Mouse (Mus musculus) heart, adult 2 months (tissue): Measurements from ENCODE around the gene Mrap. TPM values are rescaled to one million over a fixed set of nuclear protein-coding genes. Genes with fewer than 3 reads are reported as not detected.

Experiments
- DNase-seq, 2 experiments: peaks; one replicate each; pipeline ENCODE4 v3.0.0; 2021
- H3K27ac ChIP-seq: fragments of 200-600 bp; 2 replicates; pipeline ENCODE4 v1.8.1; 2022
- H3K27me3 ChIP-seq: fragments of 200-500 bp; 2 replicates; pipeline ENCODE4 v1.6.1; 2012; ENCODE audit warnings: mild to moderate bottlenecking, low read length, inconsistent platforms, mixed read lengths; ENCODE audit not compliant: control insufficient read depth, insufficient read depth
- H3K36me3 ChIP-seq: fragments of 200-500 bp; 2 replicates; pipeline ENCODE4 v1.6.1; 2012; ENCODE audit warnings: low read length, inconsistent platforms; ENCODE audit not compliant: control insufficient read depth, insufficient read depth
- H3K4me1 ChIP-seq: fragments of 200-500 bp; 2 replicates; pipeline ENCODE4 v1.6.1; 2011; ENCODE audit warnings: low read length; ENCODE audit not compliant: control insufficient read depth, insufficient read depth
- H3K4me3 ChIP-seq: fragments of 200-600 bp; 2 replicates; pipeline ENCODE4 v1.8.1; 2022
- H3K79me2 ChIP-seq: fragments of 200-500 bp; replicated peaks from 2 replicates; pipeline ENCODE4 v1.6.1; 2012; ENCODE audit warnings: mild to moderate bottlenecking, inconsistent platforms, low read length, moderate library complexity, mixed read lengths; ENCODE audit not compliant: control insufficient read depth, insufficient read depth
- H3K9ac ChIP-seq: fragments of 200-500 bp; 2 replicates; pipeline ENCODE4 v1.6.1; 2012; ENCODE audit warnings: low read depth, mild to moderate bottlenecking, control low read depth, inconsistent platforms, low read length, mixed read lengths
- CTCF ChIP-seq: fragments of 200-600 bp; IDR thresholded peaks from 2 replicates; pipeline ENCODE4 v1.8.1; 2022; ENCODE audit warnings: antibody characterized with exemption, mild to moderate bottlenecking, moderate library complexity
- EP300 ChIP-seq: fragments of 200-500 bp; IDR thresholded peaks from 2 replicates; pipeline ENCODE4 v1.6.1; 2011; ENCODE audit warnings: low read depth, low read length, control low read depth; ENCODE audit not compliant: insufficient read depth
- POLR2A ChIP-seq: fragments of 200-500 bp; IDR thresholded peaks from 2 replicates; pipeline ENCODE4 v1.6.1; 2011; ENCODE audit warnings: mild to moderate bottlenecking, low read depth, low read length, control low read depth; ENCODE audit not compliant: insufficient read depth
- WGBS: fragments of 180-500 bp; shearing (Covaris S2); methylation state at CpG from one replicate; pipeline ENCODE4 v1.1.7; 2018; 5-methylcytosine and 5-hydroxymethylcytosine counted together
- intact Hi-C: fragments of 180-260 bp; cut with DNase I; formaldehyde crosslinking; loops from one replicate; pipeline ENCODE4 v1.15.1; 2025
- polyA plus RNA-seq: library from polyadenylated mRNA; depleted of rRNA; stranded (reverse); fragments of >200 nt; gene quantifications from 2 replicates; pipeline ENCODE4 v1.2.3, GENCODE M21; 2012
- total RNA-seq, 2 experiments: library from RNA; stranded (reverse); gene quantifications; 2 replicates each; pipeline ENCODE4 v1.2.3; 2021

Gene Mrap
- total and polyA plus RNA-seq, 3 experiments: 15.7 to 47.6 (median 17.5) TPM

DNA sequence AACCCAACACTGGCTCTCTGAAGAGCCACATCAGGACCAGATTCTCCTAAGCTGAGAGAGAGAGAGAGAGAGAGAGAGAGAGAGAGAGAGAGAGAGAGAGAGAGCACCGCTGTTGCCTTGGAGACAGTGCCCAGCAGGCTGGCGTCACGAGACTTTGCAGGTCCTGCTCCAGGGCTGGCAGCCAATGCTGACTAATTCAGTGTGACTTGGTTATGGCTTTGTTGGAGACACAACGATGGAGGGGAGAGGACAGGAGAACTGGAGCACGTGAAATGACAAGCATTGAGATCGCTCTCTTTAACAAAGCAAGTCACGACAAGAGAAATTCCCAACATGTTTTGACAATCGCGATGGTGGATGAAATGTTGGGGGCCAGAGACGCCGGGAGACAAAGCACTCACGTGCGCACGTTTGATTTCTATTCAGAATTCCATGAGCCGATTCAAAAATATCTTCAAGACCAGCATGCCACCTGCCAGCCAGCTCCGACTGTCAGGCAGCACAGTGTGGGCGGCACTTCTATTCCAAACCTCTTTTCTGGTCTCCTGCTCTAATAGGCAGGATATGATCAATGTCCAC lies 28.2 kb upstream of the Mrap start:
- intact Hi-C loops: loop anchor here (5.0 kb wide), 3 partner anchors 87 to 867 kb away; no protein-coding TSS in a partner anchor
- peaks cover 4% of the 10 kb centered on the region for H3K4me1 ChIP-seq
- no peak overlapping the region for H3K4me3 ChIP-seq
- H3K9ac ChIP-seq: no peak overlapping the region
- H3K36me3 ChIP-seq: no peaks in the 10 kb centered on the region
- DNase-seq: peak; percentile 56 to 76
- TF ChIP-seq POLR2A: no peak
- TF ChIP-seq CTCF: no peak
- no peak for TF ChIP-seq EP300
- H3K27ac ChIP-seq: peak overlapping the region; percentile 53
- 38% methylated on average over 17 of the region's 17 CpGs for WGBS
- H3K79me2 ChIP-seq: no peaks in the 10 kb centered on the region
- no peaks in the 10 kb centered on the region for H3K27me3 ChIP-seq

GRCm38 (mm10) chr16:90710313-90710712 lies 27.7 kb upstream of the Mrap start:
- H3K79me2 ChIP-seq: no peaks in the 10 kb centered on the region
- no peaks in the 10 kb centered on the region for H3K36me3 ChIP-seq
- 63% methylated on average over 12 of the region's 12 CpGs for WGBS
- peaks cover 4% of the 10 kb centered on the region for H3K4me1 ChIP-seq
- intact Hi-C loops: loop anchor here (5.0 kb wide), 3 partner anchors 88 to 868 kb away; no protein-coding TSS in a partner anchor
- no peak for DNase-seq
- TF ChIP-seq POLR2A (no peak), CTCF (no peak), EP300 (no peak)
- H3K9ac ChIP-seq: no peak overlapping the region
- H3K27me3 ChIP-seq: no peaks in the 10 kb centered on the region
- peak overlapping the region; percentile 53 for H3K27ac ChIP-seq
- H3K4me3 ChIP-seq: no peak overlapping the region

GRCm38 (mm10) chr16:90724051-90724450 lies 14.0 kb upstream of the Mrap start:
- WGBS: 96% methylated on average over 4 of the region's 4 CpGs
- H3K27ac ChIP-seq: no peak overlapping the region
- 0 out of 2 replicates have a peak, but pooled peaks cover 1% of the 10 kb centered on the region for H3K4me1 ChIP-seq
- H3K79me2 ChIP-seq: no peaks in the 10 kb centered on the region
- no peak for DNase-seq
- no peak overlapping the region for H3K4me3 ChIP-seq
- H3K27me3 ChIP-seq: no peaks in the 10 kb centered on the region
- TF ChIP-seq CTCF: no peak
- no peak for TF ChIP-seq POLR2A
- no peak for TF ChIP-seq EP300
- H3K36me3 ChIP-seq: no peaks in the 10 kb centered on the region
- no peak overlapping the region for H3K9ac ChIP-seq
- intact Hi-C loops: no loop called here

- intact Hi-C loops: loop anchor here (5.0 kb wide), 2 partner anchors 81 to 201 kb away; no protein-coding TSS in a partner anchor
- peak overlapping the region; percentile 60 for H3K27ac ChIP-seq
Observed at GRCm38 (mm10) chr16:90726600-90727227, 11.3 kb upstream of the Mrap start.

GRCm38 (mm10) chr16:90727233-90728115 lies 10.5 kb upstream of the Mrap start, which contains the start of gene Mis18a:
Gene Mis18a, minus strand, starts transcription at chr16:90727404.
- Histone ChIP-seq H3K36me3 (no peaks in the 10 kb centered on the region), H3K4me3 (peak within 1 kb of the TSS; percentile 83), H3K9ac (peak within 1 kb of the TSS; percentile 72), H3K27me3 (no peaks in the 10 kb centered on the region), H3K27ac (peak within 1 kb of the TSS; percentile 76), H3K4me1 (0 out of 2 replicates have a peak, but pooled peaks cover 1% of the 10 kb centered on the region), H3K79me2 (no peaks in the 10 kb centered on the region)
- WGBS: 1% methylated on average over 53 of the region's 53 CpGs
- intact Hi-C loops: loop anchor here (5.0 kb wide), 2 partner anchors 80 to 200 kb away; no protein-coding TSS in a partner anchor
- peak; percentile 95 to 96 for DNase-seq
- 0 out of 2 replicates have a peak, but pooled peaks have one; percentile 37 for TF ChIP-seq EP300
- TF ChIP-seq POLR2A: peak; percentile 99
- TF ChIP-seq CTCF: peak; percentile 26

More at GRCm38 (mm10) chr16:90726600-90727227, 11.3 kb upstream of the Mrap start:
- Histone ChIP-seq H3K4me1 (0 out of 2 replicates have a peak, but pooled peaks cover 1% of the 10 kb centered on the region), H3K4me3 (peak overlapping the region; percentile 83), H3K79me2 (no peaks in the 10 kb centered on the region), H3K27me3 (no peaks in the 10 kb centered on the region), H3K36me3 (no peaks in the 10 kb centered on the region), H3K9ac (peak overlapping the region; percentile 70)
- no peak for DNase-seq
- TF ChIP-seq CTCF (no peak), POLR2A (no peak), EP300 (no peak)
- 4% methylated on average over 38 of the region's 38 CpGs for WGBS
